Mouse (Mus musculus) macrophage (primary cell): Measurements from ENCODE around the gene Ell3. TPM values are rescaled to one million over a fixed set of nuclear protein-coding genes. Genes with fewer than 3 reads are reported as not detected.

Source experiments
- H3K27ac ChIP-seq: fragments of 350-480 bp; formaldehyde crosslinking; 2 replicates; pipeline ENCODE4 v1.9.0; 2021
- H3K36me3 ChIP-seq: fragments of 350-480 bp; formaldehyde crosslinking; 2 replicates; pipeline ENCODE4 v1.9.0; 2021; ENCODE audit errors: inconsistent target
- H3K4me3 ChIP-seq: fragments of 350-480 bp; formaldehyde crosslinking; 2 replicates; pipeline ENCODE4 v1.9.0; 2021; ENCODE audit errors: inconsistent target
- H3K79me2 ChIP-seq: fragments of 350-480 bp; formaldehyde crosslinking; 2 replicates; pipeline ENCODE4 v1.9.0; 2021; ENCODE audit errors: inconsistent target
- WGBS: methylation state at CpG from one replicate; pipeline ENCODE4 v1.1.7; 2026; ENCODE audit warnings: inconsistent platforms; ENCODE audit not compliant: missing documents; 5-methylcytosine and 5-hydroxymethylcytosine counted together
- polyA plus RNA-seq: library from polyadenylated mRNA; stranded (reverse); fragments of 250-400 nt; gene quantifications from 3 replicates; pipeline ENCODE4 v1.2.4, GENCODE M21; 2018; ENCODE audit warnings: inconsistent platforms

The Ell3 gene
- polyA plus RNA-seq, 1 experiment from 2014 or later: 0.10 TPM

GRCm38 (mm10) chr2:121440834-121441605 lies 3.1 kb downstream of the Ell3 start:
- Histone ChIP-seq H3K4me3 (no peak overlapping the region), H3K36me3 (peaks cover 2% of the 10 kb centered on the region; the same call in 1 of the 2 replicates), H3K27ac (no peak overlapping the region), H3K79me2 (no peaks in the 10 kb centered on the region)
- 80% methylated on average over 5 of the region's 5 CpGs for WGBS

DNA sequence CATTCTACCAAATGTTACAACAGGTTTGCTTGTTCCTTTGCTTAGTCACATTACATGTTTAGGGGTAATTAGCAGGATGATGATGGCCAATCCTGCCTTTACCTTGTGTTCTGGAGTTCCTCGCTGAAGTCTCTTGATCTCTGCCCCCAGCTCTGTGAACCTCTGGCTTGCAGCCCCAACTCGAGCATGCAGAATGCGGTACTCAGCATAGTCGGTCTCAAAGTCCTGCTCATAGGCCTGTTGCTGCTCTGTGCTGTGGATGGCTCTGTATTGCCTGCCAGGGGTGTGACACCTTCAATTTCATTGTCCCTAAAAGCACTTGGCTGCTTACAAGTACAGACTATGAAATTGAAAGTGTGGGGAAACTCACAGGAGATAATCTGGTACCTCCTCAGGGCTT lies 4.3 kb downstream of the Ell3 start:
- H3K4me3 ChIP-seq: no peak overlapping the region
- H3K36me3 ChIP-seq: peaks cover 12% of the 10 kb centered on the region; the same call in 1 of the 2 replicates
- H3K27ac ChIP-seq: no peak overlapping the region
- no peaks in the 10 kb centered on the region for H3K79me2 ChIP-seq
- WGBS: 91% methylated on average over 4 of the region's 4 CpGs

- Histone ChIP-seq H3K4me3 (no peak overlapping the region), H3K79me2 (peaks cover 8% of the 10 kb centered on the region; the same call in 1 of the 2 replicates), H3K27ac (no peak overlapping the region), H3K36me3 (peaks cover 59% of the 10 kb centered on the region)
- 100% methylated on average over 1 of the region's 1 CpGs for WGBS
Measured at GRCm38 (mm10) chr2:121434854-121435253, 9.2 kb downstream of the Ell3 start.

GRCm38 (mm10) chr2:121425890-121426289 lies 18.2 kb downstream of the Ell3 start:
- Histone ChIP-seq H3K36me3 (peaks cover 67% of the 10 kb centered on the region), H3K4me3 (no peak overlapping the region)
- 100% methylated on average over 1 of the region's 2 CpGs for WGBS

DNA sequence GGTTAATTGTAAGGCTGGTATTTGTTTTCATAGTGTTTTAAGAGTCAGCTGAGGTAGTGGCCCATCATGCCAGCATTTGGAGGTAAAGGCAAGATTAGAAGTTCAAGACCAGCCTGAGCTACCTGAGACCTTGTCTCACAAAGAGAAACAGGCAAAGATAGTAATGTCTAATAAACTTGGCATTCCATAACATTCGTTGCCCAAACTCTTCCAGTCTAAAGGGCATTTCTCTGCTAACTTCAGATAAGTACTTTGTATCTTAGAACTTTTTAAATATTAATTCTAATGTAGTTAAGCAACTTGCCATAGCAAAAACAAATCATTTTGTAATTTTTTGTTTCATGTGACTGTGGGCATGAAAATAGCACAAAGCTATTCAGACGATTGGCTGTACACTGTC lies 20.9 kb downstream of the Ell3 start:
- Histone ChIP-seq H3K4me3 (no peak overlapping the region), H3K27ac (no peak overlapping the region), H3K36me3 (peaks cover 47% of the 10 kb centered on the region), H3K79me2 (peaks cover 100% of the 10 kb centered on the region)
- WGBS: 88% methylated on average over 2 of the region's 2 CpGs

More at GRCm38 (mm10) chr2:121425890-121426289, 18.2 kb downstream of the Ell3 start:
- Histone ChIP-seq H3K79me2 (peaks cover 97% of the 10 kb centered on the region), H3K27ac (no peak overlapping the region)

GRCm38 (mm10) chr2:121418476-121418875 lies 25.6 kb downstream of the Ell3 start:
- peaks cover 96% of the 10 kb centered on the region for H3K79me2 ChIP-seq
- no peak overlapping the region for H3K4me3 ChIP-seq
- H3K36me3 ChIP-seq: peaks cover 31% of the 10 kb centered on the region
- no peak overlapping the region for H3K27ac ChIP-seq
- 91% methylated on average over 3 of the region's 3 CpGs for WGBS

GRCm38 (mm10) chr2:121416356-121416755 lies 27.7 kb downstream of the Ell3 start:
- Histone ChIP-seq H3K79me2 (peaks cover 75% of the 10 kb centered on the region), H3K27ac (no peak overlapping the region), H3K4me3 (no peak overlapping the region), H3K36me3 (0 out of 2 replicates have a peak, but pooled peaks cover 12% of the 10 kb centered on the region)
- 94% methylated on average over 6 of the region's 6 CpGs for WGBS

DNA sequence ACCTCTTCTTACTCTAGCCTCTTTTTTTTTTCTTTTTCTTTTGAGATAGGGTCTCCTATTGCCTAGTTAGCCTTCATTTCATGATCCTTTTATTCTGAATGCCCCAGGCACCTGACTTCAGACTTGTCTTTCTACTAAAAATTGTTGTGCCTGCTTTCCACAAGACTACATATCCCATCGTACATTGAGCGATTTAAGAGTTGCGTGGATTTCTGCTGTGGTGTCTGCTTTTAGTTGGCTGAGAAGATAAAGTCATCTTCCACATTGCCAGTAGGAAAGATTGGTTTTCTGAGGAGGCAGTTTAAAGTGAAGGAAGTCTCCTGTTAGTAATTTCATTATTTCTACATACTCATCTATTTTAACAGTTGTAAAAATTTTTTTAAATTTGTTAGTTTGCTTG lies 28.5 kb downstream of the Ell3 start:
- H3K4me3 ChIP-seq: peak overlapping the region; percentile 79; the same call in 1 of the 2 replicates
- 0 out of 2 replicates have a peak, but pooled peaks cover 12% of the 10 kb centered on the region for H3K36me3 ChIP-seq
- WGBS: 94% methylated on average over 3 of the region's 3 CpGs
- no peak overlapping the region for H3K27ac ChIP-seq
- peaks cover 67% of the 10 kb centered on the region for H3K79me2 ChIP-seq

- peak overlapping the region; percentile 79 for H3K4me3 ChIP-seq
- H3K36me3 ChIP-seq: 0 out of 2 replicates have a peak, but pooled peaks cover 12% of the 10 kb centered on the region
- H3K79me2 ChIP-seq: peaks cover 62% of the 10 kb centered on the region
- no peak overlapping the region for H3K27ac ChIP-seq
- WGBS: 31% methylated on average over 3 of the region's 3 CpGs
Measured at GRCm38 (mm10) chr2:121415103-121415502, 29.0 kb downstream of the Ell3 start.

- Histone ChIP-seq H3K4me3 (peak overlapping the region; percentile 79), H3K79me2 (peaks cover 53% of the 10 kb centered on the region), H3K36me3 (0 out of 2 replicates have a peak, but pooled peaks cover 12% of the 10 kb centered on the region), H3K27ac (peak overlapping the region; percentile 52)
- 1% methylated on average over 26 of the region's 32 CpGs for WGBS
Measured at GRCm38 (mm10) chr2:121414139-121414685, 29.9 kb downstream of the Ell3 start.

- H3K79me2 ChIP-seq: peaks cover 46% of the 10 kb centered on the region
- WGBS: under 1% methylated on average over 45 of the region's 68 CpGs
- H3K4me3 ChIP-seq: peak within 1 kb of the TSS; percentile 79
- H3K36me3 ChIP-seq: 0 out of 2 replicates have a peak, but pooled peaks cover 12% of the 10 kb centered on the region
- H3K27ac ChIP-seq: peak within 1 kb of the TSS; percentile 74
Measured at GRCm38 (mm10) chr2:121413387-121414042, 30.6 kb downstream of the Ell3 start, which contains the start of the genes Pdia3 and Catsper2. Pdia3 (plus strand) TSS chr2:121413775. Catsper2 (minus strand) TSS chr2:121413792.

DNA sequence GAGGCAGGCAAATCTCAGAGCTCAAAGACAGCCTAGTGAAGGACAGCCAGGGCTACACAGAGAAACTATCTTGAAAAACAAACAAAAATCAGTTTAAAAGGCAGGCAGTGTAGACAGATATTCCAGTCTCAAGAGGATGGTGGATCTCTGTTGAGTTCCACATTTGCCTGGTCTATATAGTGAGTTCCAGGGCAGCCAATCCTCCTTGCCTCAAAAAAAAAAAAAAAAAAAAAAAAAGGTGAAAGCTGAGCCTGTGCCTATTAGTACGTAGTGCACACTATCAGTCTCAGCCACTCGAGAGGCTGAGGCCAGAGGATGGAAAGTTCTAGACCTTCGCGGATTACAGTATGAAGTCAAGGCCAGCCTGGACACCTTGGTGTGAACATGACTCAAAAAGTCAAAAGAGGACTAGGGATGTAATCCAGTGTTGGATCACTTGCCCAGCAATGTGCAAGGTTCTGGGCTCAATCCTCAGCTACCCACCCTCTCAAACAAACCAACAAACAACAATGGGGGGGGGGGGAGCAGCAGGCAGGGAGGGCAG lies 31.2 kb downstream of the Ell3 start:
- Histone ChIP-seq H3K36me3 (0 out of 2 replicates have a peak, but pooled peaks cover 8% of the 10 kb centered on the region), H3K27ac (peak overlapping the region; percentile 74), H3K4me3 (peak overlapping the region; percentile 57), H3K79me2 (peaks cover 40% of the 10 kb centered on the region)
- 0% methylated on average over 2 of the region's 4 CpGs for WGBS

- Histone ChIP-seq H3K79me2 (no peaks in the 10 kb centered on the region; the same call in 1 of the 2 replicates), H3K36me3 (no peaks in the 10 kb centered on the region), H3K27ac (no peak overlapping the region), H3K4me3 (no peak overlapping the region)
- WGBS: 44% methylated on average over 4 of the region's 4 CpGs
Measured at GRCm38 (mm10) chr2:121408160-121408559, 35.9 kb downstream of the Ell3 start.

DNA sequence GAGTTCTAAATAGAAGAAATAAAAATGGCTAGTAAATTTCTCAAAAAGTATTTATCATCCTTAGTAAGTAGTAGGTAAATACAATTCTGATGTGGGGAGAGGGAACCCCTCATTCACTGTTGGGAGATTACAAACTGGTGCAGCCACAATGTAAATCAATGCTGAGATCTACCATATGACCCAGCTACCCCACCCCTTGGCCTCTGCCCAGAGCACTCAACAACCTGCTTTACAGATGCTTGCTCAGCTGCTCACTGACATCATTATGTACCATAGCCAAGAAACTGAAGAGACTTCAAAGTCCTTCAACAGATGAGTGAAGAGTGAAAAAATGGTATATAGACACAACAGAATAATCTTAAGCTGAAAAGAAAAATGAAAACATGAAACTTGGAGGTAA lies 40.8 kb downstream of the Ell3 start:
- Histone ChIP-seq H3K4me3 (no peak overlapping the region), H3K79me2 (no peaks in the 10 kb centered on the region), H3K27ac (no peak overlapping the region), H3K36me3 (no peaks in the 10 kb centered on the region)
